Mouse (Mus musculus) ES-E14 (cell line): ENCODE data around the gene Cyp26a1. TPM values are rescaled to one million over a fixed set of nuclear protein-coding genes. Genes with fewer than 3 reads are reported as not detected.

Experiments used
- DNase-seq: peaks from one replicate; pipeline ENCODE4 v3.0.0-alpha.2; 2013; ENCODE audit warnings: low read depth, low spot score
- H3K27ac ChIP-seq: 2 replicates; pipeline ENCODE4 v1.5.1; 2012; ENCODE audit warnings: low read depth, mild to moderate bottlenecking, low read length, moderate library complexity, mixed read lengths; ENCODE audit not compliant: poor library complexity, insufficient read depth, severe bottlenecking
- H3K36me3 ChIP-seq: 2 replicates; pipeline ENCODE4 v1.6.1; 2012; ENCODE audit warnings: mild to moderate bottlenecking, low read length, moderate library complexity, mixed read lengths; ENCODE audit not compliant: control insufficient read depth, poor library complexity, insufficient read depth, severe bottlenecking
- H3K4me1 ChIP-seq, 2 experiments: fragments of 150-350 bp in 1 of 2; sonication (generic) in 1 of 2; 2 replicates each; pipeline ENCODE4 v1.6.1; 2012; ENCODE audit warnings: low read length in 2 of 2, mild to moderate bottlenecking in 1 of 2, mixed read lengths in 1 of 2; ENCODE audit not compliant: control insufficient read depth in 2 of 2, insufficient read depth in 2 of 2, poor library complexity in 1 of 2
- H3K4me3 ChIP-seq, 2 experiments: fragments of 150-350 bp in 1 of 2; sonication (generic) in 1 of 2; 2 replicates each; pipeline ENCODE4 v1.5.1; 2012; ENCODE audit warnings: low read length in 2 of 2, low read depth in 1 of 2, mild to moderate bottlenecking in 1 of 2, mixed read lengths in 1 of 2; ENCODE audit not compliant: insufficient read depth in 1 of 2, poor library complexity in 1 of 2, severe bottlenecking in 1 of 2
- H3K9ac ChIP-seq: 2 replicates; pipeline ENCODE4 v1.6.1; 2012; ENCODE audit warnings: low read depth, mild to moderate bottlenecking, low read length, mixed read lengths; ENCODE audit not compliant: poor library complexity, insufficient read depth, severe bottlenecking
- H3K9me3 ChIP-seq: fragments of 150-350 bp; sonication (generic); 2 replicates; pipeline ENCODE4 v1.6.1; 2012; ENCODE audit warnings: low read depth, mild to moderate bottlenecking, low read length; ENCODE audit not compliant: control insufficient read depth, insufficient read depth
- CHD2 ChIP-seq: IDR thresholded peaks from 2 replicates; pipeline ENCODE4 v1.6.1; 2014; ENCODE audit warnings: mild to moderate bottlenecking, low read depth, low read length, inconsistent platforms
- HCFC1 ChIP-seq: IDR thresholded peaks from 2 replicates; pipeline ENCODE4 v1.6.1; 2012; ENCODE audit warnings: low read length, inconsistent platforms, borderline replicate concordance; ENCODE audit not compliant: insufficient read depth
- MAFK ChIP-seq: IDR thresholded peaks from 2 replicates; pipeline ENCODE4 v1.6.1; 2014; ENCODE audit warnings: mild to moderate bottlenecking, low read depth, low read length, inconsistent platforms; ENCODE audit not compliant: insufficient read depth
- ZC3H11A ChIP-seq: IDR thresholded peaks from 2 replicates; pipeline ENCODE4 v1.6.1; 2012; ENCODE audit warnings: low read depth, mild to moderate bottlenecking, inconsistent platforms, low read length, borderline replicate concordance
- ZNF384 ChIP-seq: IDR thresholded peaks from 2 replicates; pipeline ENCODE4 v1.6.1; 2012; ENCODE audit warnings: low read depth, low read length, inconsistent platforms
- in situ Hi-C, 2 experiments: fragments of 600-800 bp; cut with MboI; formaldehyde crosslinking; loops; one replicate each; pipeline ENCODE4 v1.15.1; 2025; ENCODE audit warnings: low sequenced_read_pairs in 2 of 2, inconsistent platforms in 1 of 2; ENCODE audit not compliant: unreplicated experiment in 2 of 2
- total RNA-seq: library from RNA; depleted of rRNA; stranded (reverse); fragments of 300-350 nt; gene quantifications from 2 replicates; pipeline ENCODE4 v1.2.3, GENCODE M21; 2012

The Cyp26a1 gene
- total RNA-seq, 1 experiment: 5.7 TPM

DNA sequence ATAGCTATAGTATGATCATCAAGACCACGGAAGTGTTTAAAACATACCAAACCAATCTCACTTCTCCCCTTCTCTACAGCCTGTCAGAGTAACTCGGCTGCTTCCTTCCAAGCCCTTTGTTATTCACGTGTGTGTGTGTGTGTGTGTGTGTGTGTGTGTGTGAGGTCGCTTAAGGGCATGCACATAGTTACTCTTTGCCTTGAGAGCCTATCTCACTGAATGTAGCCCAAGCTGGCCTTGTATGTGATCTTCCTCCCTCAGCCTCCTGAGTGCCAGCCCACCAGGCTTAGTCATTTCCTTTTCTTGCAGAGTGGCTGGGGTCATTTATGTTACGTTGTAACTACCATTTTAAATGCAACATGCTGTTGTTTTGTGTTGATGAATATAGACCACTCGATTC, 32.3 kb upstream of the Cyp26a1 start:
- Histone ChIP-seq H3K4me3 (no peak overlapping the region), H3K36me3 (no peaks in the 10 kb centered on the region), H3K27ac (no peak overlapping the region), H3K4me1 (peaks cover 0 to 2% of the 10 kb centered on the region in 2 experiments; a peak in 1 of 4 replicates), H3K9ac (no peak overlapping the region), H3K9me3 (no peaks in the 10 kb centered on the region)
- in situ Hi-C loops: no loop called here
- no peak for DNase-seq
- TF ChIP-seq CHD2: no peak
- no peak for TF ChIP-seq HCFC1
- no peak for TF ChIP-seq ZNF384
- no peak for TF ChIP-seq MAFK
- TF ChIP-seq ZC3H11A: no peak

DNA sequence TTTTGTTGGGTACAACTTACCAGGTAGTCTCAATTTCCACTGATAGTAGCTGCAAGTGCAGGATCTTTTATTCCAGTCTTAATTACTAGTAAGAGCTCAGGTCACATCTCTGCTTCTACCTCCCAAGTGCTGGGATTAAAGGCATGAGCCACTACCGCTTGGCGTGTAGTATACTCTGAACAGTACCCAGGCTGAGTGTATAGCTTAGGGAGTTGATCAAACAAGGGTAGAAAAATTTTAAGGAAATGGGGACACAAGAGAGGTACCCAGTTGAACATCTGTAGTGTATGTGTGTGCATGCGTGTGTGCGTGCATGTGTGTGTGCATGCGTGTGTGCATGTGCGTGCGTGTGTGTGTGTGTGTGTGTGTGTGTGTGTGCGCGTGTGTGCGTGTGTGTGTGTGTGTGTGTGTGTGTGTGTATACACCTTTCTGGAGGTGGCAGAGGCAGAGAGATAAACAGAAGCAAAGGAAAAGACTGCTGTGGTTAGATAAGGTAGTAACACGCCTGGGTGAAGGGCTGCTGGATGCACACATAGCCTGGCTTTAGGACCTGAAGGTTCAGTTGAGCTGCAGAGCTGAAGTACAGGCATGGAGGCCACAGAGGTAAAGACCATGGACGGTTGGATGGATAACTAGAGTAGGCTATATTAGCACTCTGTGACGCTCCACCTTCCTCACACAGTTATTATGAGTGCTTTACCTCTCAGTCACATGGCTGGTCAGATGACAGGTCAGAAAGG, 29.6 kb upstream of the Cyp26a1 start:
- H3K27ac ChIP-seq: no peak overlapping the region
- in situ Hi-C loops: no loop called here
- H3K4me1 ChIP-seq: peaks cover 0 to 2% of the 10 kb centered on the region in 2 experiments; a peak in 1 of 4 replicates
- no peak overlapping the region for H3K9ac ChIP-seq
- H3K36me3 ChIP-seq: no peaks in the 10 kb centered on the region
- DNase-seq: no peak
- no peak overlapping the region for H3K4me3 ChIP-seq
- no peak for TF ChIP-seq MAFK
- no peak for TF ChIP-seq ZNF384
- TF ChIP-seq ZC3H11A: no peak
- TF ChIP-seq HCFC1: no peak
- no peak for TF ChIP-seq CHD2
- H3K9me3 ChIP-seq: no peaks in the 10 kb centered on the region

DNA sequence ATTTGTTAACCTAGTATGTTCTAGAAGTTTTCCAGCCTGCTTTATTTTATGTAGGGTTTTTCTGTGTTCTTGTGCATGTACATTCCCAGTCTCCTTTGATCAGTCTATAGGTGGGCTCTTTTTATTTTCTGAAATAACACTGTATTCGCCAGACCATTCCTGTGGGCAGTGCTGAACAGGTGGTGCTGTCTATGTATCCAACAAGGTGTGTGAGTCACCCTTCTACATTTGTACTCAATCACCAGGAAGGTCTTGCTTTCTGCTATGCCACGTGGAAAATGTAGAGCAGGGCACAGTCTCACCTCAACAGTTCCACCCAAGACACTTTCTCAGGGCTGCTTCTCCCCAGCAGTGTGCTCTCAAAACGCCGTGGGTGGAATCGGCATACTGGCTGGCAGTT, 28.9 kb upstream of the Cyp26a1 start:
- Histone ChIP-seq H3K4me1 (peaks cover 0 to 2% of the 10 kb centered on the region in 2 experiments; a peak in 1 of 4 replicates), H3K4me3 (no peak overlapping the region), H3K27ac (no peak overlapping the region), H3K9ac (no peak overlapping the region), H3K36me3 (no peaks in the 10 kb centered on the region), H3K9me3 (no peaks in the 10 kb centered on the region)
- in situ Hi-C loops: no loop called here
- no peak for DNase-seq
- no peak for TF ChIP-seq ZC3H11A
- no peak for TF ChIP-seq CHD2
- TF ChIP-seq HCFC1: no peak
- no peak for TF ChIP-seq MAFK
- no peak for TF ChIP-seq ZNF384

DNA sequence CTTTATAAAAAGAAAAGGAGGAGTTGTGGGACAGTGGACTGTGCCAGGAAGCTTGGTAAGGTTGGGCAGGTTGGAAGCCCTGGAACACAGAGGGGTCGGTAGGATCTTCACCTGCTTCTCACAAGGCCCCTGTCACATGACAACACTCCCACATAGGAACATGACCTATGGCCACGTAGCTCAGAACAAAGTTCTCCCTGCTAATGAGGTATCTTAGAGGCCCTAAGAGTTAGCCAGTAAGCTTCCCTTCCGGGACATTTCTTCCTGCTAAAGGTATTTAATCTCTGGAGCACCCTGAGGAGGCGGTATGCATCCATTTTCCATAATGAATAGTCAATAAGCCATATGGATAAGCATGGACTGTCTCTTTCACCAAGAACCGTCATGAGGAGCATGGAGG, 28.1 kb upstream of the Cyp26a1 start:
- Histone ChIP-seq H3K27ac (no peak overlapping the region), H3K9ac (no peak overlapping the region), H3K36me3 (no peaks in the 10 kb centered on the region), H3K4me3 (no peak overlapping the region), H3K4me1 (peaks cover 0 to 2% of the 10 kb centered on the region in 2 experiments; a peak in 1 of 4 replicates), H3K9me3 (no peaks in the 10 kb centered on the region)
- TF ChIP-seq ZC3H11A (no peak), ZNF384 (no peak), MAFK (no peak), HCFC1 (no peak)
- in situ Hi-C loops: no loop called here
- no peak for DNase-seq
